Mouse (Mus musculus) liver, adult 2 months (tissue): ENCODE measurements at regions not wholly inside any gene's neighbourhood (a gene's known extent, or its start where the extent isn't known, plus 50 kb on each side); places are given as distances from the start of the nearest gene placed in this dataset.

Experiments
- CTCF ChIP-seq: fragments of 200-500 bp; IDR thresholded peaks from 2 replicates; pipeline ENCODE4 v1.5.1; 2011; ENCODE audit warnings: low read depth, low read length, control low read depth
- POLR2A ChIP-seq: fragments of 200-500 bp; IDR thresholded peaks from 2 replicates; pipeline ENCODE4 v1.6.1; 2011; ENCODE audit warnings: low read length, control low read depth; ENCODE audit not compliant: insufficient read depth; ENCODE audit errors: extremely low read depth

GRCm38 (mm10) chr2:115126625-115127369, 454.7 kb upstream of the BC052040 start:
- TF ChIP-seq POLR2A (no peak), CTCF (no peak)
